Mouse (Mus musculus): ENCODE measurements around the gene Stim1. TPM values are rescaled to one million over a fixed set of nuclear protein-coding genes. Genes with fewer than 3 reads are reported as not detected.

Stim1 gene
- polyA plus RNA-seq (2012; fragmentation: generic; extraction: Trizol): 10 to 100 TPM in 1 of 2 experiments, 1 to 10 TPM in 1; 4.8 to 35.1 TPM

DNA sequence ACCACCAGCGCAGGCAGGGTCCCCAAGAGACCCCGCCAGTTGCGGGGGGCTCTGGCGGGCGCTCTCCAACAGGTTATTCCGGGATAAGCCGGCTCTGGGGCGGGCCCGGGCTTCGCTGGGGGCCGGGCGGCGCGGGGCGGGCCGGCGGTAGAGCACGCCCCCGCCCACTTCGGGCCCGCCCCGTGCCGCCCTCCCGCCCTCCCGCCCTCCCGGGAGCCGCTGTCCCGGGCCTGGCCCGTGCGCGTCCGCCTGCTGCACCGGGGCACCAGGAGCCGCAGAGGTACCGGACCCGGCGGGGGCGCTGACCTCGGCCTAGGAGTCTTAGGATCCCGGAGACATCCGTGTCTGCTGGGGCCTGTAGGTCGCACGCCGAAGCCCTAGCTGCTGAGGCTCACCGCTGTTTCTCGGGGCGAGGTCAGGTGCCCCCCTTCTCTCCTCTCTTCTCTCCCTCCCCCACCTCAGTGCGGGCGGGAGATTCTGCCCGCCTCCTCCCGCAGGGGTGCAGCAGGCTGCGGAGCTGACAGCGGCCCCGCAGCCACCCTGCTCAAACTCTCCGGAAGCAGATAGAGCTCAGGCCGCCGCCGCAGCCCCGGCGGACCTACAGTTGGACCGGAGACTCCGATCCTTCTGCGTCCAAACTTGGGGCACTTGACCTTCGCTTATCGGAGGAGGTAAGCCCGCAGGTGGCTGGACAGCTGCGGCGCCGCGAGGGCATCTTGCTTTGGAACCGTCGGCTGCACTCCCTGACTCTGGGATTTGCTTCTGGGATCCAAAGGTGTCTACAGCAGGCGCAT lies at the start of gene Stim1:
Stim1 (plus strand) TSS at position 206 of the 794 bp plus-strand sequence.

DNA sequence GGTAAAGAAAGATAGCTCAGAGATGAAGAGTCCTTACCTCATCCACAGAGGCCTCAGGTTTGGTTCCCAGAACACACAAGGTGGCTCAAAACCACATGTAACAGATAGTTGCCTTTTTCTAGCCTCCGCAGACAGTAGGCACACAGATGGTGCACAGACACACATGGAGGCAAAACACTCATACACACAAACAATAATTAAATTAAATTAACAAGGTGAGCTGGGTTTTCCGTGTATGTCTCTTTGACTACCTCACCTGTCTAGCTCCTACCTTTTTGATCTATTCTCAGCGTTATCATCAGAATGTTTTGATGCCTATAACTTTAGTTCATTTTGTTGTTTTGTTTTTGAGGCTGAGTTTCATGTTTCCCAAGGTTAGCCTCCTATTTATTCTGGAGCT lies 11.7 kb upstream of the Stim1 start, which contains the start of gene Rhog:
Rhog (minus strand) TSS at position 101 of the 400 bp plus-strand sequence.

DNA sequence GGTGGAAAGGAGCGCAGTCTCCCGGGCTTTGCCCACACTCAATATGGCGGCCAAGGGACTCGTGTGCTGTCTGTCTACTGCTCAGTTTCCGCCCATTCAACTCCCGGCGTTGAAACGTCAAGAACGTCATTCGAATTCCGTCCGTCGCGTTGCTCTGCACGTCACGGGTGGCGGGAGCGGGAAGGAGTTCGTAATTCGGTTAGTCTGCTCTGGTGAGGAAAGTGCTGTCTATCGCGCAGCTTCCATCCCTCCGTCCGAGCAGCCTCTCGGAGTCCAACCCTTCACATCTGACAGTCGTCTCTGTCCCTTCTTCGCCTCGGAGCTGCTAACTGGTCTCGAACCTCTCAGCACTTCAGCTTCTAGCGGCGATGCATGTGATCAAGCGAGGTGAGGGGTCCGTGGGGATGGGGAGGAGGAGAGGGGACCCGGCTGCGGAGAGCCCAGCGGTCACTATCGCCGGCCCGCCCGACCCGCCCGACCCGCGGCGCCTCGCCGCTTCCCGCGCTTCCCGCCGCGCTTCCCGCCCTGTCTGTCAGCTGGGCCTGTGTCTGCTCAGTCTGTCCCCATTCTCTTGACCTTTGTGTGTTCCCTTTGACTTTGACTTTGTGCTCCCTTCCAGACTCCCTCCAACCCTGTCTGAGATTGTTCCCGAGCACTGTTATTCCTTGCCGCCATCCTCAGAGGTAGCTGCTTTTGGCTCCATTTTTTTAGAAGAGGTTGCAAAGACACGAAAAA lies 174.2 kb downstream of the Stim1 start, which contains the start of gene Rrm1:
Rrm1 (plus strand) TSS at position 39 of the 735 bp plus-strand sequence.

GRCm38 (mm10) chr7:102481579-102481978 lies 214.0 kb downstream of the Stim1 start, which contains the start of gene Olfr543:
Gene Olfr543 (minus strand): TSS chr7:102481679.

Other genes with a start within 250 kb of the Stim1 start
- 1 to 10 TPM in 1 of 2 experiments, under 1 TPM in 1; 0.20 to 1.9 TPM for gene Il18bp, start 249.1 kb upstream of the Stim1 start, polyA plus RNA-seq (2012; fragmentation: generic; extraction: Trizol)
- 10 to 100 TPM; 15.1 to 36.4 TPM for gene Rnf121, start 202.3 kb upstream of the Stim1 start, polyA plus RNA-seq (2012; fragmentation: generic; extraction: Trizol)
- gene Xndc1, start 202.3 kb upstream of the Stim1 start, polyA plus RNA-seq (2012; fragmentation: generic; extraction: Trizol): 10 to 100 TPM in 1 of 2 experiments, 1 to 10 TPM in 1; 4.7 to 10.9 TPM
- under 1 TPM; 0.01 to 0.67 TPM for gene Xntrpc, start 202.1 kb upstream of the Stim1 start, polyA plus RNA-seq (2012; fragmentation: generic; extraction: Trizol)
- not detected for gene Trpc2, start 184.7 kb upstream of the Stim1 start, polyA plus RNA-seq (2012; fragmentation: generic; extraction: Trizol)
- not detected for gene Art1, start 166.1 kb upstream of the Stim1 start, polyA plus RNA-seq (2012; fragmentation: generic; extraction: Trizol)
- gene Art5, start 158.3 kb upstream of the Stim1 start, polyA plus RNA-seq (2012; fragmentation: generic; extraction: Trizol): not detected
- under 1 TPM in 1 of 2 experiments, not detected in 1; 0.02 TPM for gene Chrna10, start 151.0 kb upstream of the Stim1 start, polyA plus RNA-seq (2012; fragmentation: generic; extraction: Trizol)
- 10 to 100 TPM in 1 of 2 experiments, 1 to 10 TPM in 1; 2.0 to 12.2 TPM for gene Nup98, start 57.6 kb upstream of the Stim1 start, polyA plus RNA-seq (2012; fragmentation: generic; extraction: Trizol)
- 10 to 100 TPM; 12.0 to 43.4 TPM for gene Pgap2, start 57.6 kb upstream of the Stim1 start, polyA plus RNA-seq (2012; fragmentation: generic; extraction: Trizol)
- gene Rhog, start 11.8 kb upstream of the Stim1 start, polyA plus RNA-seq (2012; fragmentation: generic; extraction: Trizol): 100 to 1,000 TPM; 117 to 137 TPM
- 10 to 100 TPM; 24.7 to 75.1 TPM for gene Rrm1, start 173.9 kb downstream of the Stim1 start, polyA plus RNA-seq (2012; fragmentation: generic; extraction: Trizol)
- under 1 TPM in 1 of 2 experiments, not detected in 1; 0.12 TPM for gene Olfr543, start 213.9 kb downstream of the Stim1 start, polyA plus RNA-seq (2012; fragmentation: generic; extraction: Trizol)
- under 1 TPM in 1 of 2 experiments, not detected in 1; 0.04 TPM for gene Olfr544, start 220.5 kb downstream of the Stim1 start, polyA plus RNA-seq (2012; fragmentation: generic; extraction: Trizol)
- not detected for gene Olfr545, start 231.8 kb downstream of the Stim1 start, polyA plus RNA-seq (2012; fragmentation: generic; extraction: Trizol)